Mouse (Mus musculus) adrenal gland, postnatal 10 days (tissue): ENCODE measurements around the gene Xpnpep2. TPM values are rescaled to one million over a fixed set of nuclear protein-coding genes. Genes with fewer than 3 reads are reported as not detected.

Source experiments
- DNase-seq: peaks from one replicate; pipeline ENCODE4 v3.0.0; 2021; ENCODE audit warnings: mixed read lengths
- long read RNA-seq, 2 experiments: library from polyadenylated mRNA; stranded (forward); transcript quantifications; one replicate each; pipeline ENCODE4 v2.0.0; 2021
- total RNA-seq, 2 experiments: library from RNA; stranded (reverse); gene quantifications; 2 replicates each; pipeline ENCODE4 v1.2.3; 2021

The Xpnpep2 gene
- 1 to 10 TPM; 1.5 to 2.1 TPM for total RNA-seq
- long read RNA-seq, experiment 1, result 0 reads
- long read RNA-seq, experiment 2, partial matches to known transcripts, result 0 of 3 reads
- long read RNA-seq, experiment 2, other reads (novel, unspliced or antisense), result 1 of 3 reads

GRCm38 (mm10) chrX:48108394-48109315, at the start of gene Xpnpep2:
Xpnpep2 (plus strand) TSS chrX:48108725.
- DNase-seq, result no peak

GRCm38 (mm10) chrX:48062481-48062880, 46.0 kb upstream of the Xpnpep2 start:
- no peak for DNase-seq

- DNase-seq, result no peak
Observed at GRCm38 (mm10) chrX:48064166-48064853, 44.2 kb upstream of the Xpnpep2 start.

GRCm38 (mm10) chrX:48066891-48067290, 41.6 kb upstream of the Xpnpep2 start:
- DNase-seq, result no peak

GRCm38 (mm10) chrX:48071961-48072360, 36.6 kb upstream of the Xpnpep2 start:
- no peak for DNase-seq

- DNase-seq, result no peak
Observed at GRCm38 (mm10) chrX:48072401-48072800, 36.1 kb upstream of the Xpnpep2 start.

GRCm38 (mm10) chrX:48074691-48075090, 33.8 kb upstream of the Xpnpep2 start:
- no peak for DNase-seq

GRCm38 (mm10) chrX:48076806-48077425, 31.6 kb upstream of the Xpnpep2 start:
- DNase-seq, result peak; percentile 15

GRCm38 (mm10) chrX:48082364-48082763, 26.2 kb upstream of the Xpnpep2 start:
- DNase-seq, result peak; percentile 33

- no peak for DNase-seq
Observed at GRCm38 (mm10) chrX:48092129-48092528, 16.4 kb upstream of the Xpnpep2 start.

- DNase-seq, result no peak
Observed at GRCm38 (mm10) chrX:48093555-48093954, 15.0 kb upstream of the Xpnpep2 start.

GRCm38 (mm10) chrX:48094658-48095057, 13.9 kb upstream of the Xpnpep2 start:
- peak; percentile 44 for DNase-seq

- DNase-seq, result no peak
Observed at GRCm38 (mm10) chrX:48096580-48096979, 11.9 kb upstream of the Xpnpep2 start.

GRCm38 (mm10) chrX:48098470-48099129, 9.9 kb upstream of the Xpnpep2 start:
- DNase-seq, result no peak

- DNase-seq, result peak; percentile 35
Observed at GRCm38 (mm10) chrX:48099871-48100270, 8.7 kb upstream of the Xpnpep2 start.

GRCm38 (mm10) chrX:48103256-48103655, 5.3 kb upstream of the Xpnpep2 start:
- no peak for DNase-seq

GRCm38 (mm10) chrX:48104736-48105441, 3.6 kb upstream of the Xpnpep2 start:
- DNase-seq, result no peak

- DNase-seq, result peak; percentile 53
Observed at GRCm38 (mm10) chrX:48106226-48106625, 2.3 kb upstream of the Xpnpep2 start.

- DNase-seq, result no peak
Observed at GRCm38 (mm10) chrX:48109316-48109655, 761 bp downstream of the Xpnpep2 start.

GRCm38 (mm10) chrX:48119294-48119693, 10.8 kb downstream of the Xpnpep2 start:
- no peak for DNase-seq
